Mouse (Mus musculus): ENCODE data around the gene Acta1.

DNA sequence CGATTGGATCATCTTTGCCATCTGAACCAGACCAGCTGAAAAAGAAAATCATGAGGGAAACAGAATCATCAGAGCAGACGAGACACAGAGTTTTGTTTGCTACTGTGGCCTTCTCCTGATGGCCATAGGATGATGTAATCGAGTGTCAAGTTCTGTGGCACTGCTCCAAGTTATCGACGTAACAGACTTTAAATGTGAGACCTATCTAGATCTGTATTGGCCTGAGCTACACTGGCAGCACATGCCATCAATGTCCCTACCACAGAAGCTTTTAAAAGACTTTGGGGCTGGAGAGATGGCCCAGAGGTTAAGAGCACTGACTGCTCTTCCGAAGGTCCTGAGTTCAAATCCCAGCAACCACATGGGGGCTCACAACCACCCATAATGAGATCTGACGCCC is 8.1 kb upstream of the Acta1 start:
- TF ChIP-seq CTCF (IDR thresholded peaks at IDR 0.05; ENCODE audit: low read depth, low read length): no peak
- TF ChIP-seq POLR2A (IDR thresholded peaks at IDR 0.05; ENCODE audit: borderline replicate concordance, low read depth, low read length): no peak

Measured in bone marrow macrophage, adult 2 months (primary cell).